ENCODE assay signal across 40 mouse cellular contexts in the genomic region with DNA sequence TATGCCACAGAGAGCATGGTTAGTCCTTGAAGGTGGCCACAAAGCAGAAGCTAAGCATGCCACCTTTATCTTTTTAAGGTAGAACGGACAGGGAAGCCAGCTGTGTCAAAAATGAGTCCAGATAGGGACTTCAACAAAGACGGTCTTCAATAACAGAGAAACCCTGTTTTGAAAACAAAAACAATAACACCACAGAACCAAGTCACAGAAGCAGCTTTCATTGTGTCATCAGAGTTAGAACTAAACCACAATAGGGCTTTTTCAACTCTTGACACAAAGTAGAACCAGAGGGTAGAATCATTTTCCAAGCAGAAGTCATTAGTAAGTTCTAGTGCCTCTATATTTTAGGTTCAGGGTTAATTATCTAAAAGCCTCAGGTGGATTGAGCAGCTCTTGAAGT. TPM values are rescaled to one million over a fixed set of nuclear protein-coding genes. Genes with fewer than 3 reads are reported as not detected.
"Had no signal": no experiment of that assay in that cellular context is flagged by ENCODE, and none has a peak within 500 bp of the region (broad histone marks: within the 10 kb centered on the region; RNA-seq: fewer than 3 reads in every experiment).

No protein-coding gene starts in this region.

- DNase-seq: gastrocnemius, adult 2 months; gastrocnemius, postnatal 10 days; gastrocnemius, postnatal 25 days; heart, adult 18-20 months; heart, postnatal 10 days; heart, postnatal 4 days; kidney, adult 18-20 months; kidney, adult 8-10 months; kidney, postnatal 10 days; kidney, postnatal 25 days; kidney, postnatal 4 days; layer of hippocampus, adult 9-11 months; liver; liver, embryonic 13.5 days had no signal

- H3K4me1 ChIP-seq: hindbrain, embryonic 10.5 days; hindbrain, embryonic 12.5 days; intestine, embryonic 15.5 days; limb, embryonic 12.5 days; liver, embryonic 13.5 days had no signal

- H3K4me3 ChIP-seq: gastrocnemius, adult 2 months; heart, embryonic 10.5 days; heart, embryonic 12.5 days; hindbrain, embryonic 10.5 days; hindbrain, embryonic 12.5 days; intestine, embryonic 15.5 days; limb, embryonic 10.5 days; limb, embryonic 12.5 days; liver, embryonic 13.5 days; liver, embryonic 15.5 days had no signal

- H3K27ac ChIP-seq: gastrocnemius, adult 2 months; heart, embryonic 10.5 days; hindbrain, embryonic 10.5 days; hindbrain, embryonic 12.5 days; hindbrain, embryonic 14.5 days; intestine, embryonic 15.5 days; limb, embryonic 10.5 days; limb, embryonic 12.5 days; liver, embryonic 13.5 days; liver, embryonic 15.5 days had no signal

RNA-seq across cellular contexts. Expression of a gene that starts 41.3 kb away (rescaled TPM):
- total RNA-seq: gastrocnemius, adult 2 months; gastrocnemius, postnatal 10 days; gastrocnemius, postnatal 25 days; gastrocnemius, postnatal 4 days; granulocyte monocyte progenitor cell, adult 5-6 weeks; heart, adult 18-20 months; heart, adult 8-10 months; heart, postnatal 10 days; heart, postnatal 25 days; heart, postnatal 4 days; layer of hippocampus, adult 8-10 months; layer of hippocampus, postnatal 25 days; left cerebral cortex, postnatal 14 days; left cerebral cortex, postnatal 36 days had no signal
- polyA plus RNA-seq: heart, embryonic 10.5 days; heart, embryonic 12.5 days; heart, embryonic 14.5 days; heart, embryonic 16.5 days; hindbrain, embryonic 10.5 days; hindbrain, embryonic 12.5 days; hindbrain, embryonic 14.5 days; hindbrain, embryonic 16.5 days; inflammation-experienced regulatory T-cells, adult 6 months; intestine, embryonic 15.5 days; intestine, postnatal 0 days; kidney, embryonic 14.5 days; kidney, embryonic 16.5 days; limb, embryonic 10.5 days; limb, embryonic 12.5 days; limb, embryonic 14.5 days; liver, embryonic 11.5 days; liver, embryonic 13.5 days; liver, embryonic 15.5 days had no signal
